Mouse (Mus musculus) adrenal gland, postnatal 36 days (tissue): ENCODE data around the gene Rassf2. TPM values are rescaled to one million over a fixed set of nuclear protein-coding genes. Genes with fewer than 3 reads are reported as not detected.
A peak's percentile ranks its signal among the peaks of the same experiment; 100 is the strongest.

Experiments used
- DNase-seq, 2 experiments: peaks; one replicate each; pipeline ENCODE4 v3.0.0; 2021; ENCODE audit warnings: mixed read lengths in 1 of 2
- total RNA-seq, 2 experiments: library from RNA; stranded (reverse); gene quantifications; 2 replicates each; pipeline ENCODE4 v1.2.3; 2021

The Rassf2 gene
- total RNA-seq, 2 experiments from 2014 or later = 7.4 to 12.7 TPM

DNA sequence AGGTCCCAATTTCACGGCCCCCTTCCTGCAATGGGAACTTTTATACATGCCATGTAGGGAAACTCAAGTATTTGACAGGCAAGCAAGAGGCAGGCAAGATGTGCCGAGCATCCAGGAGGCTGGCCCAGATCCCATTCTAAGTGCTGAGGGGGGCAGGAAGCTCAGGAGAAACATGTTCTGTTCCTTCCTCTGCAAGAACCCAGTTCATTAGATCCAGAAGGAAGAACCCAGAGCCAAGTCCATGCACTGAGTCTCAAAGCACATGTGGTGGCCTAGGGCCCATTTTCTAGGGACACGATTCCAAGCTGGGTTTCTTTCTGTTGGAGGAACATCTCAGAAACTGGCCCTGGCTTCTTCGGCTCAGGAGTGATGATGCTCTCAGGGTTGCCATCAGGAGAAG lies 24.6 kb downstream of the Rassf2 start:
- no peak for DNase-seq

DNA sequence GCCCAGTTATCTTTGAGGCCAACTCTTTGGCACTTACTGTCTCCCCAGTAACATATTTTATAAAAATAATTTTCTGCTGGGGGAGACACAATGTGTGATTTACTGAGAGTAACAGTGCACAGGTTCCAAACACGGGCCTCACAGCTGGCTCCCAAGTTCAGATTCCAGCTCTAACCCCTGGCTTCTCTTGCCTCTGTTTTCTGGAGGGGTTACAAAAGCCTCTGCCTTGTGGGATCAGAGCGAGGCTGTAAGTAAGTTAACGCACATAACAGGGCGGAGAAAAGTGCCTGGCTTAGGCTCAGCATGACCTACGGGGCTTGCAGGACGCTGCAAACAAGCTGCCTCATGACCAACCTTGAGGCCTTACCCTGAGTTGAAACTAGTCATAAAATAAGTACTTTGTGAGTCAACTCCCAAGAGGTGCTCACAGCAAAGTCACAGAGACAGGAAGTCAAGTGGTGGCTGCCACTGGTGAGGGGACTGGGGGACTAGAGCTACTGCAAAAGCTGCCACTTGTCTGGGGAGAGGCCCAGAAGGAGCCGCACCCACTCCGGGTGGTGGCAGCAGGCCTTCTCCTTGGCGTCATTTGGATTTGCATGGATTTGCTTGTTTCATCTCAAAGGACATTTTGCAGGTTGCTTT lies 25.4 kb downstream of the Rassf2 start:
- peak; percentile 16 to 19 for DNase-seq

DNA sequence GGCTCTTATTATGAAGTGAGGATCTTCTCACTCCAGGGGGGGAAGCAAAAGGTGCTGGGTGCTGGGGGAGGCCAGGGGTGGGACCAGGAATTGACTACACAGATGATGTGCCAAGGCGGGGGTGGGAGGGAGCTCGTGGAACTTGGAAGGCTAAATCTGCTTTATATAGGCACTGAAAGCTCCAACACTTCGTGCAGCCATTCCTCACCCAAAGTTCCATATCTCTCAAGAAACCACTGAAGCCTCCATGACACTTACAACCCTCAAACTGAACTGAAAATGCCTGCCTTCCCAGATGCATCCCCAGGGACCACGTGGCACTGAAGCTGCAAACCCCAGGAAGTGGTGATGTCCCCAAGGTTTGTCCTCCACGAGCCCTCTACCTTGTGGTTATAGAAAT lies 26.1 kb downstream of the Rassf2 start:
- no peak for DNase-seq

DNA sequence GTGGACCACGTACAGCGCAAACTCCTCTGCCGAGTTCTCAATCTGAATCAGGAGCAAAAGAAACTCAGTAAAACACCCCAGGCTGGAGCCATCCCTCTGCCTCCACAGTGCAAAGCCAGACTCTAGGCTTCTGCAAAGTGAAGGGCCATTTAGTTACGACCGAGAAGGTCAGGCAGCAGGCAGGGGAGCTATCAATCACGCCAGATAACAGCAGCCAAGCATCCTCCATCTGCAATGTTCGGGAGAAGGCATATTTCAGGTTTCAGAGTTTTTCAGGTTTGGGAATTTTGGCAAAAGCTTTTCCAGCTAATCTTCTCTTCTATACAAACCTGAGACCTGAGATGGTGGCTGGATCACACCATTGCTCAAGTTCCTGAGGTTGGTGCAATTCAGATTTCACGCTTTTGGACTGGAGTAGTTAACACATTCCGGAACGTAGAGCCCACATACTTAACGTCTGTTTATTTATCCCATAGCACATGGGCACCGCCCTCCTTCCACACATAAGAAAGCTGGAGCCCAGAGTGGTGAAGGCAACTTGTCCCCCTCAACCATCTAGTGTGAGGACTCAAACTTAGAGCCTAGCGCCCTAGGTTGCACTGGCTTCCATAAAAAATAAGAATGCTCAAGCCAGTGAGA lies 28.2 kb downstream of the Rassf2 start:
- no peak for DNase-seq

DNA sequence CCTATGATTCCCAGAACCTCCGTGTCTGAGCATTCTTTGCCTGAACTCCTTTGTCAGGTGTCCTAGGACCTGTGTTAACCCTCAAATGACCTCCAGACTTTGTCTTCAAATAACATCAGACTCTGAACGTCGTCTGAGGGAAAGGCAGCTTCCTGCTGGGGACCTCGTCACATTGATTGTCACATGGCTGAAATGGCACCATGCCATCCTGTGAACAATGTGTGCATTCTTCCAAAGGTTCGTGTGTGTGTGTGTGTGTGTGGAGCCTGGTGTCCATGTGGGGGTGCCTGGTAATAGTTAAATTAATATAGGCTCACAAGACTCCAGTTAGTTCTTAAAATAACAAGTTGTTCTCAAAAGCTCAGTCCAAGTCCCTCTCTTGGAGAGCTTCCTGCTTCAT lies 32.7 kb downstream of the Rassf2 start:
- no peak for DNase-seq

DNA sequence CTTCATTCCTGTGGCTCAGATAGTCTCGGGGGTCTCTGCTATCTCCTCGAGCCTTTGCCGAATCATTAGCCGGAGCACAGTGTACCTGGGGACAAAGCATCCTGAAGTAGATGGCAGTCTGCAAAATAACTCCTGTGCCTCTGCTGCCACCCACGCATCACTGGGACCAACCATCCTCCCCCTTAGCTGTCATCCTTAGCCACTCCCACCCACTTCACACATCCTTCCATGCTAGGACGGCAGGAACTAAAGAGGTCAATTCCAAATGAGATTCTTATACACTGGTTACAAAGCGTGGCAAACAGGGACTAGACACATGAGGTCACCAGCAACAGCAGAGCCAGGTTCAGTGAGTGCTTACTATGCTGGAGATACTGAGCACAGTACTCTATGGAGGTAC lies 33.7 kb downstream of the Rassf2 start:
- DNase-seq = no peak

DNA sequence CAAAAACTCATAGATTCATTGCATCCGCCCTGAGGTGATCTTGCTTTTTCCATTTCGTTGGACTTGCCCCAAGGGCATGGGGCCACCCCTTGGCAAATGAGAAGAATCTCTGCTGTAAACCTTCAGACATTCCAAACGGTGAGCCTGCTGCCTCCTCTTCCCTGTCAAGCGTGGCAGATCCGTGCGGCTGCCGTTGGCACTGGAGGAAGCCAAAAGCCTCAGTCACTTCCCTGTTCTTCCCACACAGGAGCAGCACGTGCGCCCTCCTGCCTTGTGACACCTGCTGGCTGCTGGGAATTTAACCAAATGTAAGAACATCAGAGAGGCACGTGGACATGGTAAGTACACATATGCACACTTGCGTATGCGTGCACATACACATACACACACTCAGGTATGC lies 34.3 kb downstream of the Rassf2 start:
- DNase-seq = no peak

DNA sequence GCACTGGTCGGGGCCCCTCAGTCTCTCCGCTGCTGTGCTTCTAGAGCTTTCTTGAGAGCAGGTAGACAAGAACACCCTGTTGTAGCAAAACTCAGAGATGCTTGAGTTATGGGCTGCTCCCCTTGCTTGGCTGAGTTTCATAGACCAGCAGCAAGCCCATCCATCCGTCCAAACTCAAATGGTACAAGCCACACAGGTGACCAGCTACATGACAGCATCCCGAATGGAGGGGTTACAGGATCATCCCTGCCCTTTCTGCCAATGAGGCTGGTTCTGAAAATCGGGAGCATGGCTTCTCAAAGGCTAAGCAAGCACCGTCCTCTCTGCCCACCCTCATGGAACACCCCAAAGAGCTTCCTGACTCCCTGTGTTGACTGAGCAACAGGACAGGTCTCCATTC lies 35.1 kb downstream of the Rassf2 start:
- DNase-seq = no peak

DNA sequence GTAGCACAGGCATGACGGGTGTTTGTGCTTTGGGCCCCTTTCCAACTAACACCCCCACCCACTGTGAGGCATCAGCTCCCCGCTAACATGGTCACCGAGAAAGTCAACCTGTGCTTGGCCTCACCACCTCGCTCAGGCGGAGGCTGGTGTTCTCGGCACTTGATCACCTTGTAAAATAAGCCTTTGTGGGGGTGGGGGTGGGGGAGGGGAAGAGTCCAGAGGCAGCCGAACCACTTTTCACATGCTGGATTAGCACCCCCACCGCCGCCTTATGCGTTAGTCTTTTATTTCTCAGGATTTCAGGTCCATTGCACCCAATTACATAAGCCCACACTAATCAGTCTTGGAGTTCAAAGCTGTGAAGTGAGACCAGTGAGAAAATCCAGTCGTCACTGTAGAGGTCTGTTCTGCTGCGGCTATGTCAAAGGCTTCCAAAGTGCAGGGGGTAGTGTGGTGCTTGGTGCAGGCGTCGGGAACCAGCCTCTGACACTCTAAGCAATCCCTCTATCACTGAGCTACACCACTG lies 36.4 kb downstream of the Rassf2 start:
- DNase-seq = no peak

DNA sequence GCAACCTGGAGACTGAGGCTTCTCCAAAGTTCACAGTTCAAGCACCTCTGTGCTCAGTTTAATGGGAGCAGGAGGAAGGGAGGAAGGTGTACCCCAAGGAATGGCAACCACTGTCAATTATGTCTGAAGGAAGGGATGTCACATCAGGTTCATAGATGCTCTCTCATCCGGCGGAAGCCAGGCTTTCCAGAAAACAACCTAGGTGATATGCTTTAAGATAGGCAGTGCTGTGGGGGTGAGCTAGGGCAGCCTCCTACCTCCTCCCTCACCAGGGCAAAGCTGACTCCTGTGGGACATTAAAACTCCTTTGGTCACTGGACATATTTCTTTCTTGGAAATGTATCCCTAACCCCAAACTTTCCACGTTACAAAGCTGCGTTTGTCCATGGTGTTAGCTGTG lies 36.9 kb downstream of the Rassf2 start:
- no peak for DNase-seq

DNA sequence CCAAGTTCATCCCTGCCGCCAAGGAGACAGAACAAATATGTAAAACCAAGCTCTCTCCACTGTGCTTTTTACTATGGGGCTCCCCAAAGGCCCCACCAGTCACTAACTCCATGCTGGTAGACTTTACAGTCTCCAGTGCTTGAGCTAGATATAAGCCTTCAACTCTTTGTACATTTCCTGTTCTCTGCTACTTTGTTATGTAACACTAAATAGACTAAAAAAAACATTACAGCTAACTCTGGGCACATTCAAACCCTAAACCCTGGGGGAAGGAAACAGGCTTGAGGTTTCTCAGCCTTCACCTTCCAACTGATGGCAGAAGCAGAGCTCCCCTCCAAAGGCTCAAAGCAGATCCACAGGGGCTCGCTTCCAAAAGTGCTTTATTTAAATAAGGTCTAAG lies 37.6 kb downstream of the Rassf2 start:
- DNase-seq = no peak

DNA sequence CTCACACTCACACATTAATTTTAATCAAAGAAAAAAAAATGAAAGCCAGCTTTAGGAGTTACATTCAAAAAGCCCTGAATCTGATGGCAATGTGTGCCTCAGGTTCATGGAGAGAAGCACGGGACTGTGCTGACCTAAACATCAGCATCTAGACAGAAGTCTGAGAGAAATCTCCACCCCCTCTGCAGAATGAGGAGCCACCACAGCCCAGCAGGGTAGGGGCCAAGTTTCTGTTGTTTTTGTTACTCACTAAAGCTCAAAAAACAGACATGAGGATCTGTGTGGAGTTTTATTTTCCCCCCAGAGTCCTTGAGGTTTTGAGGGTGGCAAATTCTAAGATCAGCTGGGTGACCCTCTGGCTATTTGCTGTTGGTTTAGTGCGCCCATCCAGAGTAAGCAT lies 41.5 kb downstream of the Rassf2 start:
- DNase-seq = no peak

DNA sequence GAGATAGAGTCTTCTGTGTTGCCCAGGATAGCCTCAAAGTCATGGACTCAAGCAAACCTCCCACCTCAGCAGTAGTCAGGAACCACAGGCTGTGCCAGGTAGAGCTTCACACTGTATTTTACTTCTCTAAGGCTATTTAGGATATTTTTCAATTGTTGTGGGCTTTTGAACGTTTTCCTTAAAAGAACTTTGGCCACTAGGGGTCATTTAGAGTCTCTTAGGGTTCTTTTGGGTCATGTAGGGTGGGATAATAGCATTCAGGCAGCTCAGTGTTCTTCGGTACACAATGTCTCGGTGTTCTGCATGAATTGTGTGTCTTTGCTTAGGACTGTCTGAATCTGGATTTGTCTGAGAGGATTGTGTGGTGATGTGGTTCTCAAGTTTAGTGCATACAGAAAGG lies 42.1 kb downstream of the Rassf2 start:
- no peak for DNase-seq

DNA sequence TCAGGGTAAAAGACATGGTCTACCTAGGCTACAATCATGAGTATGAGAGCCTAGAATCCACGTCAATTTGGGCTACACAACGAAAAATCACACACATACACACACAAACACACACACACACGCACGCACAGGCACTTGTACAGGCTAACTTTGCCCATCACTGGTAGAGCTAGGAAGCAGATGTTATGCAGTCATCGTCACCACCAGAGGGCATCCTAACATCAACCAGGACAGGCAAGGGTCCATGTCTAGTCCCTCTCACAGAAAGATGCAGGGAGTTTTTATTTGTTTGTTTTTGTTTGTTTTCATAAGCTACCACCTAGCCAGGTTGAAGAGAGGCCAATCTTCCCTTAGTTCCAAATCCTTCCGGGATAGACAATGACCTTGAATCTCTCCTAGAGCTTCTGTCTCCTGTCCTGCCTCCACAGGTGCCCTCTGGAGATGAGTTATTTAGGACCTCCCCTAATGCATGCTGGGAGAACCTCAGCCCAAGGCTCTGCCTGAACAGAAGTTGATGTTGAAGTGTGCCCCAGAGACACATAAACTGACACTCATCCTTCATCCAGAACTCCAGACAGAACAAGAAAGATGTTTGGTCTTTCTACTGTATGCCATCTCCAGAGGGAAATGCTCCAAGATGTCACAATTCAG lies 47.4 kb downstream of the Rassf2 start:
- DNase-seq = peak; percentile 61 to 71

DNA sequence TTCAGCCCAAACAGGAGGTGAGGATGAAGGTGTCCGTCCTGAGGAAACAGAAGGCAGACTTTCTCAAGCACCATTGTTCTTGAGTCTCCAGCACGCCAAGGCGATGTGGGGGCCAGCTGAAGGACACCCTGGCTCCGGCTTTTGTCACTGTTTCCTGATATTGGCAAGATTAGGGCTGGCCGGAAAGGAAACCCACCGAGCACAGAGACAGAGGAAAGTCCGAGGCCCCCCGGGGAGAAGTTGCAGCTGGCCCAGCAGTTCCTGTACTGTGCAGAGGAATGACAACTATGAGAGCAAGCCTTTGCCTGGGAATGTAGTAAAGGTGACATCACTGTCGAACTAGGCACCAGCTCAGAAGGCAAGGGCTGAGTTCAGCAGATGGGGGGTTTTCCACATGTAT lies 49.2 kb downstream of the Rassf2 start:
- DNase-seq = peak; percentile 9 to 49

DNA sequence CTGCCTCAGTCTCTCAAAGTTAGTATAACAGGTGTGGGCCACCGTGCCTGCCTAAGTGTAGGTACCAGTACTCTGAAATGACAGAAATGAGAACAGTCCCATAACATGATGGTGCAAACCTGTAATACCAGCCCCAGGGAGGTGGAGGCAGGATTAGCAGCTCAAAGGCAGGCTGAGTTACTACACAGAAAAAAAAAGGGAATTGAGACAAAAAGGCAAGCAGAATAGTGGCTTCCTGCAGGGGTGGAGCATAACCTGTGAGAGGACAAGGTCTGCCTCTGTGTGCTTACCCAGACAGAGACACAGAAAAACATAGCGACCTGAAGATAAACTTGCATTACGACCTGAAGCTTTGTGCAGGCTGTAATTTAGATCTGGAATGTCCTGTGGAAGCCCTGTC lies 53.4 kb downstream of the Rassf2 start:
- DNase-seq = no peak

DNA sequence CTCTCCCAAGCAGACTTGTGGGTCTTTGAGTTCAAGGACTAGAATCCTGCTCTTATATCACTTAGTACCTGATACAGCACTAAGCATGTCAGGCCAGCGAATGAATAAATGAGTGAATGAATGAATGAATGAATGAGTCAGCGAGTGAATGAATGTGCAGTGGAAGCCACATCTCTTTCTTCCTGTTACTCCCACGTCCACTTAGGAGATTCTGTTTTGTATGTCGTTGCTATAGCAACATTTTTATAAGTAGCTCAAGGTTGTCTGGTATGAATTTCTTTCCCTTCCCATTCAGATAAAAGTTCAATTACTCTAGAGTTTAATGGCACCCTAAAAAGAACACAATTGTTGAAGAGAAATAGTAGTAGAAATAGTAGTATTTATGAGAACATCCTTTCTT lies 59.0 kb downstream of the Rassf2 start:
- DNase-seq = no peak

DNA sequence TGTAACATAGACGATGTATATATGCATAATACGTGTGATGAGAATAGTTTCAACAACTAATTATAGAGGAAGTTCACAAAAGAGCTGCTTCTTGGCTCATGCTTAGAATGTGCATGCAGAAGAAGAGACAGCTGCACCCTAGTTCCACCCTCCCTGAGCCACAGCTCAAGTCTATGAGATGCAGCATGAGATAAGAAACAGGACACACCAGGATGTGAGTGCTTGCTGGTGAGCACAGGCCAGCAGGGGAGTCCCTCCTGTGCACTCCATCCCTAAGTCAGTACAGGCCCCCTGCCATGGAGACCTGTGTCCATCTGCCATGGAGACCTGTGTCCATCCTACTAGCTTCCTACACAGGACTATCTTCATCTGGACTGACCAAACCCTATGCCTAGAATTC lies 59.5 kb downstream of the Rassf2 start:
- no peak for DNase-seq

DNA sequence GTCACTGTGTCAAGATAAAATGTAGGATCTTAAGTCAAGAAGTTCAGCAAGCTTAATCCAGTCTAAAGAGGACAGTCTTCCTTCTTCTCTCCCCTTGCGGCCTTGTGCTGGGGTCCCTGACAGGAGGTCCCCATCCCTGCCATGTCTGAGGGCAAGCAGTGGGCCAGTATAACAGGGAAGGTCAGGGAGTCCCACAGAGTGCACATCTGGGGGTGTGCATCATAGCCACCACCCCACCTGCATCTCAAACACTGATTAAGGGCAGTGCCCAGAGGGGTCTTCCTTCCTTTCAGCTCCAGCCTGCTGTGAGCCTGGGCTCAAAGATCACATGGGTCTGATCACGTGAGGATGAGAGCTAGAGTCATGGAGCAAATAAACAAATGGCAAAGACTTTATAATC lies 68.4 kb downstream of the Rassf2 start:
- DNase-seq = no peak

DNA sequence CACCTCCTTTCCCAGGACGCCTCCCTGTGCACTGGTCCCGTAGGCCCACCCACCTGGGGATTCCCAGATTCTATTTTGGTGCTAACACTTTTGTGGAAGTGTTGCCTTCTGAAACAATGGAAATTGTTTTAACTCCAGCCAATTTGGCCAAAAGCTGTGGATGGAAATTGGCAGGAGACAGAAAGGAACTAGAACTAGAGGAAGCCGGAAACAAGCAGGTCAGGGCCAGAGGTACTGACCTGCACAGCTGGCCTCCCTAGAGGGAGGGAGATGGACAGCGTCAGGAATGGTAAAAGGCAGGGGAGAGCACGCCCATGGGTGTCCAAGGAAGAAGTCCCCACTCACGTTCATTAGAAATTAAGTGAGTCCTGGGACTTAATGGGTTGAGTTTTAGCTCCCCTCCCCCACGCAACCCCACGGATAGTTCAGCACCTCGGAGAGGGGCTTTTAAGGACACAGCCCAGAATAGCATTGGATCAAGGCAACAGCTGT lies 72.3 kb downstream of the Rassf2 start:
- DNase-seq = peak; percentile 20 to 31

DNA sequence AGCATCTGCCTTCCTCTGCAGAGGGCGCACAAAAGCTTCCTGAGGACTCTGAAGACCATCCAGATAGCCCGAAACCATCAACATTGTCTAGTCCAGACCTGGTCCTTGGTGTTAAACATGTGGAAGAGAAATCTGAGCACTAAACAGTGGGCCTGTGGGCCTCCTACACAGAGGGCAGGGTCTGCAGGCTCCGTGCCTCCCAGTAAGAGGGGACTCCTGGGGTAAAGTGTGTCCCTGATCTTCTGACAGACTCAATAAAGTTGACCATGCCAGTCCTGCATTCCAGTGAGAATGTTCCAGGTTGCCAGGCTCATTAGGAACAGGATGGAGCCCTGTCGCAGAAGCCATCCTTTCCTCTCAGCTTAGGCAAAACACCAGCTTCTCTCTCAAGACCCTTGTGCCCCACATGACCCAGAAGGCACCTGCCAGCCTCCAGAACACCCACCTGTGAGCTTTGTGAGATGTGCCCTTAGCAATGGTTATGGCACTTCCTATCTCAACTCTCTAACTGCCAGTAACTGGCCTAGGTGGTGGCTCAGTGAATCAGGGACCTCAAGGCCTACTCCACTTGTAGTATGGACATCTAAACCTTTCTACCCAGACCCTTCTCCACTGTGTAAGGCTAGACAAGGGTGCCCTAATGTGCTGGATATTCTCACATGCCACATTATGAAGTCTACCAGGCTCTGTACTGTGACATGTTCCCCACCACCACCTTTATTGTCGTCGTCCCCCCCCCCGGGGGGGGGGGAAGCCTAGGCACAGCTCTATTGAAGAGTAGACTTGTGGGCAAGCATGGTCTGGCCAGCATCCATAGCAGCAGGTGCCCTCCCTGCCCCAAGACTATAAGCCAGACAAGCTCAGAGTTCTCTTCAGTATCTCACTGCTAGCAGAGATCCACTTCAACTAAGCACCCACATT lies 73.5 kb downstream of the Rassf2 start:
- no peak for DNase-seq

DNA sequence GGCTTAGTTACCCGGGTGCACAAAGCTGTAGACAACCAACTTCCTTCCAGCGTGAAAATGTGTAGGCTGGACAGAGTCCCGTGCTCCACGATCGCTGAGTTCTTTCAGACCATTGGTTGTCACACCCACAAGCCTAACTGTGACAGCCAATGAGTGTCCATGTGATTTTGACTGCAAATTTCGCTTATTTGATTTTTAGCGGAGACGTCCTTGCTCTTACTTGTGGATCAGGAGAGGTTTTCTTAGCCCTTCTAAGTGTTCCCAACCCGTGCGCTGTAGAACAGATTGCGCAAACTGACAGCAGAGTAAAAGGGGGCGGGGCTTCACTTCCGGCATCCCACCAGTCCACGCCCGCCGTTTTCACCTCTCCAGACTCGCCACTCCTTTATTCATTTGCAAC lies 74.8 kb downstream of the Rassf2 start:
- peak; percentile 48 to 73 for DNase-seq
